Mouse (Mus musculus): ENCODE data around the gene F5. TPM values are rescaled to one million over a fixed set of nuclear protein-coding genes. Genes with fewer than 3 reads are reported as not detected.

F5 gene
- polyA plus RNA-seq, 1 experiment from 2014 or later, result 0.24 TPM

- Histone ChIP-seq H3K27me3 (replicated peaks) (no peaks in the 10 kb centered on the region), H3K4me2 (replicated peaks) (no peak overlapping the region), H3K9ac (no peak overlapping the region), H3K36me3 (no peaks in the 10 kb centered on the region), H3K9me3 (no peaks in the 10 kb centered on the region), H3K4me1 (no peaks in the 10 kb centered on the region), H3K27ac (no peak overlapping the region), H3K4me3 (no peak overlapping the region)
- no peak for ATAC-seq (ENCODE audit: low FRiP score, low read depth)
- 89% methylated on average over 2 of the region's 2 CpGs for WGBS
Observed at GRCm38 (mm10) chr1:164170434-164170833, 18.8 kb downstream of the F5 start.

- H3K9me3 ChIP-seq, result no peaks in the 10 kb centered on the region
- no peak overlapping the region for H3K9ac ChIP-seq
- ATAC-seq (ENCODE audit: low FRiP score, low read depth), result no peak
- no peaks in the 10 kb centered on the region for H3K4me1 ChIP-seq
- no peaks in the 10 kb centered on the region for H3K27me3 ChIP-seq (replicated peaks)
- WGBS, result 85% methylated on average over 4 of the region's 4 CpGs
- no peak overlapping the region for H3K4me2 ChIP-seq (replicated peaks)
- no peak overlapping the region for H3K4me3 ChIP-seq
- H3K27ac ChIP-seq, result no peak overlapping the region
- no peaks in the 10 kb centered on the region for H3K36me3 ChIP-seq
Observed at GRCm38 (mm10) chr1:164173145-164173544, 21.5 kb downstream of the F5 start.

GRCm38 (mm10) chr1:164176856-164177255 lies 25.2 kb downstream of the F5 start:
- Histone ChIP-seq H3K4me1 (no peaks in the 10 kb centered on the region), H3K9me3 (no peaks in the 10 kb centered on the region), H3K4me3 (no peak overlapping the region), H3K9ac (no peak overlapping the region), H3K27me3 (replicated peaks) (no peaks in the 10 kb centered on the region), H3K27ac (no peak overlapping the region), H3K4me2 (replicated peaks) (no peak overlapping the region), H3K36me3 (no peaks in the 10 kb centered on the region)
- no peak for ATAC-seq (ENCODE audit: low FRiP score, low read depth)

GRCm38 (mm10) chr1:164178429-164178828 lies 26.8 kb downstream of the F5 start:
- 88% methylated on average over 6 of the region's 6 CpGs for WGBS
- no peak overlapping the region for H3K4me2 ChIP-seq (replicated peaks)
- H3K4me3 ChIP-seq, result no peak overlapping the region
- ATAC-seq (ENCODE audit: low FRiP score, low read depth), result no peak
- H3K9me3 ChIP-seq, result no peaks in the 10 kb centered on the region
- no peaks in the 10 kb centered on the region for H3K36me3 ChIP-seq
- no peak overlapping the region for H3K9ac ChIP-seq
- no peaks in the 10 kb centered on the region for H3K4me1 ChIP-seq
- H3K27ac ChIP-seq, result no peak overlapping the region
- no peaks in the 10 kb centered on the region for H3K27me3 ChIP-seq (replicated peaks)

GRCm38 (mm10) chr1:164184142-164184870 lies 32.7 kb downstream of the F5 start:
- H3K4me2 ChIP-seq (replicated peaks), result peak overlapping the region; percentile 46
- peak; percentile 86 for ATAC-seq (ENCODE audit: low FRiP score, low read depth)
- H3K9me3 ChIP-seq, result no peaks in the 10 kb centered on the region
- H3K27ac ChIP-seq, result no peak overlapping the region
- H3K4me1 ChIP-seq, result no peaks in the 10 kb centered on the region
- no peak overlapping the region for H3K9ac ChIP-seq
- WGBS, result 50% methylated on average over 16 of the region's 16 CpGs
- no peaks in the 10 kb centered on the region for H3K36me3 ChIP-seq
- no peaks in the 10 kb centered on the region for H3K27me3 ChIP-seq (replicated peaks)
- no peak overlapping the region for H3K4me3 ChIP-seq

GRCm38 (mm10) chr1:164184871-164185223 lies 33.2 kb downstream of the F5 start:
- no peaks in the 10 kb centered on the region for H3K9me3 ChIP-seq
- ATAC-seq (ENCODE audit: low FRiP score, low read depth), result peak; percentile 26; the same call in 1 of the 2 replicates
- no peak overlapping the region for H3K4me2 ChIP-seq (replicated peaks)
- no peak overlapping the region for H3K27ac ChIP-seq
- no peaks in the 10 kb centered on the region for H3K36me3 ChIP-seq
- H3K4me1 ChIP-seq, result no peaks in the 10 kb centered on the region
- 47% methylated on average over 8 of the region's 8 CpGs for WGBS
- no peak overlapping the region for H3K4me3 ChIP-seq
- no peak overlapping the region for H3K9ac ChIP-seq
- no peaks in the 10 kb centered on the region for H3K27me3 ChIP-seq (replicated peaks)

- Histone ChIP-seq H3K27ac (no peak overlapping the region), H3K4me2 (replicated peaks) (no peak overlapping the region), H3K9me3 (no peaks in the 10 kb centered on the region), H3K36me3 (no peaks in the 10 kb centered on the region), H3K4me1 (no peaks in the 10 kb centered on the region), H3K9ac (no peak overlapping the region), H3K27me3 (replicated peaks) (no peaks in the 10 kb centered on the region), H3K4me3 (no peak overlapping the region)
- 79% methylated on average over 4 of the region's 4 CpGs for WGBS
- ATAC-seq (ENCODE audit: low FRiP score, low read depth), result no peak
Observed at GRCm38 (mm10) chr1:164185316-164185715, 33.7 kb downstream of the F5 start.

- no peaks in the 10 kb centered on the region for H3K9me3 ChIP-seq
- ATAC-seq (ENCODE audit: low FRiP score, low read depth), result no peak
- no peaks in the 10 kb centered on the region for H3K27me3 ChIP-seq (replicated peaks)
- H3K4me2 ChIP-seq (replicated peaks), result no peak overlapping the region
- H3K4me1 ChIP-seq, result no peaks in the 10 kb centered on the region
- WGBS, result 95% methylated on average over 1 of the region's 1 CpGs
- no peak overlapping the region for H3K9ac ChIP-seq
- no peak overlapping the region for H3K27ac ChIP-seq
- H3K4me3 ChIP-seq, result no peak overlapping the region
- H3K36me3 ChIP-seq, result no peaks in the 10 kb centered on the region
Observed at GRCm38 (mm10) chr1:164187002-164187560, 35.4 kb downstream of the F5 start.

- H3K4me3 ChIP-seq, result no peak overlapping the region
- WGBS, result 91% methylated on average over 4 of the region's 4 CpGs
- H3K27ac ChIP-seq, result no peak overlapping the region
- no peaks in the 10 kb centered on the region for H3K36me3 ChIP-seq
- no peaks in the 10 kb centered on the region for H3K4me1 ChIP-seq
- H3K27me3 ChIP-seq (replicated peaks), result no peaks in the 10 kb centered on the region
- no peak overlapping the region for H3K4me2 ChIP-seq (replicated peaks)
- ATAC-seq (ENCODE audit: low FRiP score, low read depth), result no peak
- H3K9ac ChIP-seq, result no peak overlapping the region
- H3K9me3 ChIP-seq, result no peaks in the 10 kb centered on the region
Observed at GRCm38 (mm10) chr1:164199551-164199950, 47.9 kb downstream of the F5 start.

GRCm38 (mm10) chr1:164208437-164208836 lies 56.8 kb downstream of the F5 start:
- H3K4me1 ChIP-seq, result no peaks in the 10 kb centered on the region
- H3K36me3 ChIP-seq, result no peaks in the 10 kb centered on the region
- no peak overlapping the region for H3K4me2 ChIP-seq (replicated peaks)
- no peak overlapping the region for H3K27ac ChIP-seq
- ATAC-seq (ENCODE audit: low FRiP score, low read depth), result no peak
- 81% methylated on average over 2 of the region's 2 CpGs for WGBS
- H3K4me3 ChIP-seq, result no peak overlapping the region
- no peaks in the 10 kb centered on the region for H3K9me3 ChIP-seq
- no peaks in the 10 kb centered on the region for H3K27me3 ChIP-seq (replicated peaks)
- H3K9ac ChIP-seq, result no peak overlapping the region

- no peaks in the 10 kb centered on the region for H3K27me3 ChIP-seq (replicated peaks)
- no peak overlapping the region for H3K27ac ChIP-seq
- WGBS, result 78% methylated on average over 4 of the region's 4 CpGs
- H3K4me2 ChIP-seq (replicated peaks), result no peak overlapping the region
- no peaks in the 10 kb centered on the region for H3K9me3 ChIP-seq
- H3K36me3 ChIP-seq, result no peaks in the 10 kb centered on the region
- no peaks in the 10 kb centered on the region for H3K4me1 ChIP-seq
- no peak overlapping the region for H3K4me3 ChIP-seq
- ATAC-seq (ENCODE audit: low FRiP score, low read depth), result no peak
- H3K9ac ChIP-seq, result no peak overlapping the region
Observed at GRCm38 (mm10) chr1:164210899-164211298, 59.3 kb downstream of the F5 start.

GRCm38 (mm10) chr1:164212686-164213085 lies 61.0 kb downstream of the F5 start:
- no peak overlapping the region for H3K4me3 ChIP-seq
- ATAC-seq (ENCODE audit: low FRiP score, low read depth), result no peak
- no peaks in the 10 kb centered on the region for H3K27me3 ChIP-seq (replicated peaks)
- no peak overlapping the region for H3K4me2 ChIP-seq (replicated peaks)
- H3K4me1 ChIP-seq, result no peaks in the 10 kb centered on the region
- 86% methylated on average over 8 of the region's 8 CpGs for WGBS
- H3K36me3 ChIP-seq, result no peaks in the 10 kb centered on the region
- H3K9ac ChIP-seq, result no peak overlapping the region
- no peaks in the 10 kb centered on the region for H3K9me3 ChIP-seq
- no peak overlapping the region for H3K27ac ChIP-seq

- H3K4me1 ChIP-seq, result no peaks in the 10 kb centered on the region
- 57% methylated on average over 8 of the region's 8 CpGs for WGBS
- no peaks in the 10 kb centered on the region for H3K36me3 ChIP-seq
- H3K27me3 ChIP-seq (replicated peaks), result no peaks in the 10 kb centered on the region
- no peak overlapping the region for H3K9ac ChIP-seq
- H3K4me3 ChIP-seq, result no peak overlapping the region
- H3K27ac ChIP-seq, result no peak overlapping the region
- H3K4me2 ChIP-seq (replicated peaks), result no peak overlapping the region
- H3K9me3 ChIP-seq, result no peaks in the 10 kb centered on the region
- no peak for ATAC-seq (ENCODE audit: low FRiP score, low read depth)
Observed at GRCm38 (mm10) chr1:164214190-164214589, 62.6 kb downstream of the F5 start.
